Mouse (Mus musculus) frontal cortex, postnatal 36 days (tissue): ENCODE results near the gene Trip11.

Experiments used
- DNase-seq, 2 experiments: peaks; one replicate each; pipeline ENCODE4 v3.0.0; 2022; ENCODE audit warnings: low spot score in 2 of 2

Trip11 gene

GRCm38 (mm10) chr12:101897113-101897512, 16.0 kb downstream of the Trip11 start:
- no peak for DNase-seq

GRCm38 (mm10) chr12:101893296-101893695, 19.8 kb downstream of the Trip11 start:
- DNase-seq, result peak; percentile 36 to 46

GRCm38 (mm10) chr12:101892832-101893231, 20.2 kb downstream of the Trip11 start:
- DNase-seq, result no peak

- DNase-seq, result no peak
These were observed 22.0 kb downstream of the Trip11 start for GRCm38 (mm10) chr12:101891066-101891465.

- DNase-seq, result no peak
These were observed 23.7 kb downstream of the Trip11 start for GRCm38 (mm10) chr12:101889351-101889750.

- no peak for DNase-seq
These were observed 24.8 kb downstream of the Trip11 start for GRCm38 (mm10) chr12:101888312-101888711.

- no peak for DNase-seq
These were observed 28.1 kb downstream of the Trip11 start for GRCm38 (mm10) chr12:101884926-101885325.

- DNase-seq, result no peak
These were observed 36.7 kb downstream of the Trip11 start for GRCm38 (mm10) chr12:101876374-101876773.

- DNase-seq, result no peak
These were observed 38.0 kb downstream of the Trip11 start for GRCm38 (mm10) chr12:101875107-101875506.

GRCm38 (mm10) chr12:101862286-101862964, 50.6 kb downstream of the Trip11 start:
- no peak for DNase-seq

GRCm38 (mm10) chr12:101860256-101860655, 52.8 kb downstream of the Trip11 start:
- DNase-seq, result no peak

- DNase-seq, result no peak
These were observed 55.1 kb downstream of the Trip11 start for GRCm38 (mm10) chr12:101858011-101858410.

GRCm38 (mm10) chr12:101854336-101854735, 58.7 kb downstream of the Trip11 start:
- DNase-seq, result no peak

- peak in 1 of 2 experiments; percentile 17 for DNase-seq
These were observed 61.1 kb downstream of the Trip11 start for GRCm38 (mm10) chr12:101851846-101852564.

- DNase-seq, result no peak
These were observed 61.8 kb downstream of the Trip11 start for GRCm38 (mm10) chr12:101851314-101851713.

- DNase-seq, result no peak
These were observed 76.4 kb downstream of the Trip11 start for GRCm38 (mm10) chr12:101836546-101837274.

- no peak for DNase-seq
These were observed 78.4 kb downstream of the Trip11 start for GRCm38 (mm10) chr12:101834715-101835114.

- DNase-seq, result no peak
These were observed 79.3 kb downstream of the Trip11 start for GRCm38 (mm10) chr12:101833776-101834175.

- DNase-seq, result no peak
These were observed 80.0 kb downstream of the Trip11 start for GRCm38 (mm10) chr12:101833115-101833506.

GRCm38 (mm10) chr12:101832179-101833114, 80.6 kb downstream of the Trip11 start:
- no peak for DNase-seq

GRCm38 (mm10) chr12:101831221-101831620, 81.8 kb downstream of the Trip11 start:
- no peak for DNase-seq
